Mouse (Mus musculus) E14TG2a.4 (cell line): Measurements from ENCODE around the gene Bace1.

ENCODE experiments used
- CTCF ChIP-seq: conservative IDR thresholded peaks from 2 replicates; pipeline ENCODE4 v1.5.1; 2014; ENCODE audit warnings: low read length
- NANOG ChIP-seq: IDR thresholded peaks from 2 replicates; pipeline ENCODE4 v1.6.1; 2014; ENCODE audit warnings: borderline replicate concordance, low read length, mixed read lengths
- POU5F1 ChIP-seq: IDR thresholded peaks from 2 replicates; pipeline ENCODE4 v1.6.1; 2014; ENCODE audit warnings: low read length, borderline replicate concordance

- TF ChIP-seq CTCF (no peak), NANOG (no peak), POU5F1 (no peak)
Observed at GRCm38 (mm10) chr9:45845541-45845940, 7.2 kb downstream of the Bace1 start.
